Mouse (Mus musculus) gastrocnemius, adult 18-20 months (tissue): ENCODE data around the gene Grik4. TPM values are rescaled to one million over a fixed set of nuclear protein-coding genes. Genes with fewer than 3 reads are reported as not detected.
A peak's percentile ranks its signal among the peaks of the same experiment; 100 is the strongest.

Experiments
- DNase-seq: peaks from one replicate; pipeline ENCODE4 v3.0.0; 2021; ENCODE audit warnings: low spot score
- total RNA-seq, 2 experiments: library from RNA; stranded (reverse); gene quantifications; 2 replicates each; pipeline ENCODE4 v1.2.3; 2021

Grik4 gene
- total RNA-seq, 2 experiments from 2014 or later, result 0.12 TPM; not detected in 1

GRCm38 (mm10) chr9:42906995-42907394, 37.3 kb downstream of the Grik4 start:
- DNase-seq, result no peak

GRCm38 (mm10) chr9:42898091-42898591, 46.2 kb downstream of the Grik4 start:
- no peak for DNase-seq

- peak; percentile 7 for DNase-seq
These were observed 46.8 kb downstream of the Grik4 start for GRCm38 (mm10) chr9:42897361-42898051.

- no peak for DNase-seq
These were observed 47.7 kb downstream of the Grik4 start for GRCm38 (mm10) chr9:42896421-42897210.

DNA sequence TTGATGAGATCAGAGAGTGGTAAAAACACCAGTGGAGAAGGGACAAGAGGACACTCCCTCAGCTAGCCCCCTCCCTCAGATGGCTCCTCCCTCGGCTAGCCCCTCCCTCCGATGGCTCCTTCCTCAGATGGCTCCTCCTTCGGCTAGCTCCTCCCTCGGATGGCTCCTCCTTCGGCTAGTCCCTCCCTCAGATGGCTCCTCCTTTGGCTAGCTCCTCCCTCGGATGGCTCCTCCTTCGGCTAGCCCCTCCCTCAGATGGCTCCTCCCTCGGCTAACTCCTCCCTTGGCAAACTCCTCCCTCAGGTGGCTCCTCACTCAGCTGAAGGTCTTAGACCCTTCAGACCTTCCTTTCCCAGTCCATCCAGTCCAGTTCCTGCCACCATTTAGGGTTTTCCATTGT, 51.5 kb downstream of the Grik4 start:
- DNase-seq, result no peak

GRCm38 (mm10) chr9:42887930-42888329, 56.4 kb downstream of the Grik4 start:
- DNase-seq, result no peak

- DNase-seq, result no peak
These were observed 58.1 kb downstream of the Grik4 start for GRCm38 (mm10) chr9:42886112-42886766.

DNA sequence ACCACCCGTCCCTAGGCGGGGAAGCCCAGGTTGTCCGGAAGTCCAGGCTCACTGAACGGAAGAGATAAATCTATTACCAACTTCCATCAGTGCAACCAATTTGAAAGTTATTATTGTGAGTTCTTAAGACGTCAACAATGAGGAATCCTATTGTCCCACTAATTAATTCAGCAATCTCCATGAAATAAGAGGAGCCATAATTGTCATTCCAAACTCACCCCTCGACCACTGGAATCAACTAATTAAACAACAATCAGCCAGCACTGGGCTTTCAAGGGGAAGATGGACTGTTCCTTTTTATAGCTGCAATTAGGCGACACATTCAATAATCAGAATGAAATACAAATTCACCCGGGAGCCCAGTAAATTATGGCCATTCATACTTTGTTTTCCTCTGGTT, 58.7 kb downstream of the Grik4 start:
- DNase-seq, result no peak

DNA sequence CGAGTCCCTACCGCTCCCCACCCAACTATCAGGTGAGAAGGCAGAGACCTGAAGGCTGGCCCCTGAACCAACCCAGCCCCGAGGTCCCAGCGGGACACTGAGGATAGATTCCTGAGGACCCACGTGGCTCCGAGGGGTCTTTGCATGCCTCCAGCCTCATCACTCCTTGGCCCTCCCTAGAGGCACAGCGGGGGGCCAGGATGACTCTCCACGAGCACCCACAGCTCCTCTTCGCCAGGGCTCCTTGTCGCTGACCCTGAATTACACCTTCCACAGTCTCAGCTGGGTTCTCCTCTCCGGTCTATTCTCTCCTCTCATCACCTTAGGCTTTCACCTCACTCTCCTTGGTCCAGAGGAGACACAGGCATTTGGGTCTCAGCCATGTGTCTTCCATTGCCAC, 59.2 kb downstream of the Grik4 start:
- DNase-seq, result no peak

- no peak for DNase-seq
These were observed 61.1 kb downstream of the Grik4 start for GRCm38 (mm10) chr9:42883006-42883759.

DNA sequence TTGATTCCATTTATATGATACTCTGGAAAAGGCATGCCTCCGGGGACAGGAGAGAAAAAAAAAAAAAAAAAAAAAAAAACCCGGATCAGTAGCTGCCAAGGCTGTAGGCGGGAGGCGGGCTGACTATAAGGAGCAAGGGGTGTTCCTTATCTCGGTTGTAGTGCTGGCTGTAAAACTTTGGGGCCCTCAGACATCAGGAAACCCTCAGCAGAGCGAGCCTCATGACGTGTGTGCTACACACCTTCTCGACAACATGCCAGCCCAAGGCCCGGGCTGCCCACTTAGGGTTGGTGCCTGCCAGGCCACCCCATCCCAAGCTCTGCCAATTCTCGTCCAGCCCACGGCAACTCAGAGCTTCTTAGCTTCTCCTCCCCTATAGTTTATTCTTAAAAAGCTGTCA, 62.0 kb downstream of the Grik4 start:
- DNase-seq, result no peak

DNA sequence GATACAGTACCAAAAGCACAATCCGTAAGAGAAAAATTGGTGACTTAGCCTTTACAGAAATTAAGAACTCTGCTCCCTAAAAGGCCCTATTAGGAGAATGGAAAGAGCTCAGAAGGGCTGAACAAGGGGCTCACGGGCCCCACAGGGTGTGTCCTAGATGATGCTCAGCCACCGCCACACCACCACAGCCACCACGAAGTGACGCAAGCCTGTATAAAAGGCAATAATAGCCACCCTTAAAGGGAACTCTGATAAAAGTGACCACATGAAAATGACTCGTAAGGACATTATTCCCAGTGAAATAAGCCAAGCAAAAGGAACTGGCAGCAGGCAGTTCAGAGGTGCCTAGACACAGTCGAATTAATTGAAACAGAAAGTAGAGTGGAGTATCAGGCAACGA, 63.3 kb downstream of the Grik4 start:
- no peak for DNase-seq

DNA sequence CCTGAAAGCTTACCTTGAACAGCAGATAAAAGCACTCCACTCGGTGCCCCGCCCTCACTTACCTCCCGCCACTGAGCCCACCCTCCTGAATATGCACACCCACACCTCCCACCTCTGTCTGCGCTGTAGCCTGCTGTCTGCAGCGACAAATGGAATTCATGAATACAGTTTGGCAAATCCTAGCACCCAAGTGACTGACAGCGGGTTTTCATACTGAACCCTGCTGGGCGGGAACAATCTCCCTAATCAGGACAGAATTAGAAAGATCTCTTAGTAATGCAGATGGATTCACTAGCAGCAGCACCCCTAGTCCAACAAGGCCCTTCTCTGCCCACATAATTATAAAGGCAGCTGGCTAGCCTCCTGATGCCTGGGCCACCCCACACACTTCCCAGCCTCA, 65.9 kb downstream of the Grik4 start:
- no peak for DNase-seq

- DNase-seq, result no peak
These were observed 71.4 kb downstream of the Grik4 start for GRCm38 (mm10) chr9:42872885-42873284.

DNA sequence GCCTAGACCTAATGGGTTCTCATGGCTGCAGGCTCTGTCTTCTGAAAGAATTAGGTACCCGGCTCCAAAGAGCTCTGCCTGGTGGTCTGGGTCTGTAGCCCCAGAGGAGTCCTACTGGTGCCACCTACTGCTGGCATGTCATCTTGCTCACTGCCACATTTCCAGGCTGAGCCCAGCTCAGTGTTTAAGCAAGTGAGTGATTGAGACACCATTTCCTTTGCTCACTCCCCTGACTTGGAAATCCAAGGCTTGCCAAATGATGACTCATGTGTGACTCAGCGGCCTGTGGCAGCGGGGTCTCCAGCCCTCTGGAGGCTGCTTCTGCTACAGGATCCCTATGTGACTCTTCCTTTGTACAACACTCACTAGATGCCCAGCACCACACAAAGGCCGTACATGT, 72.6 kb downstream of the Grik4 start:
- peak; percentile 5 for DNase-seq

DNA sequence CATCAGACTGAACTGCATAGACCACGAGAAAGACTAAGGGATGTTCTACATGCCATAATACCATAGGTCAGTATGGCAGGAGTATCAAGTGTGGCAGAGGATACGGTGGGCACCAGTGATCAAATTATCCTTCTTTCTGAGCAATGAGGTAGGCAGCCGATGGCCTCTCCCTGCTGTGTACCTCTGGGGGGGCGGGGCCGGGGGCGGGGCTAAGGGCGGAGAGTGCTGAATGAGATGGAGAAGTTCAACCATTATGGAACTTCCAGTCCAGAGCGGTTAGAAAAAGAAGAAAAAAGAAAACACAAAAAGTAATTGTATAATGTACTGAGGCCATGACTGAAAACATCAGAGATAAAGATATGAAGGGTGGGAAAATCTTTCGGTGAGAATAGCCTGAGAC, 74.0 kb downstream of the Grik4 start:
- no peak for DNase-seq

DNA sequence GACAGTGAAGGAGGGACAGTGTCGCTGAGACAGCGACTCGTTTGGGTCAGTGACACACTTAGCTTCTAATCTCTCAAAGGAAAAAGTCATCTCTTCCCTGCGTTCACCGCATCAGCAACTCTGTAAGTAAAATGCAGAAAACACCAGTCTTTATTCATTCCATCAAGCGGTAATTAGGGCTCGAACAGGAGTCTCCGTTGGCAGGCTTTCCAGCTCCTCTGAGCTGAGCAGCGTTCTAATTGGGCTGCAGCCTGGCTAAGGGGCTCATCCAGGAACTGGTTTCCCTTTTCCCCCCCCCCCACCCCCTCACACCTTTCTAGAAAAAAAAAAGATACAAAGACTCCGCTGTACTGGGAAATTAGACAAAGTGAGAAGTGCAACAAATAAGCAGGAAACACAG, 75.8 kb downstream of the Grik4 start:
- DNase-seq, result no peak

- no peak for DNase-seq
These were observed 77.6 kb downstream of the Grik4 start for GRCm38 (mm10) chr9:42866650-42867049.

DNA sequence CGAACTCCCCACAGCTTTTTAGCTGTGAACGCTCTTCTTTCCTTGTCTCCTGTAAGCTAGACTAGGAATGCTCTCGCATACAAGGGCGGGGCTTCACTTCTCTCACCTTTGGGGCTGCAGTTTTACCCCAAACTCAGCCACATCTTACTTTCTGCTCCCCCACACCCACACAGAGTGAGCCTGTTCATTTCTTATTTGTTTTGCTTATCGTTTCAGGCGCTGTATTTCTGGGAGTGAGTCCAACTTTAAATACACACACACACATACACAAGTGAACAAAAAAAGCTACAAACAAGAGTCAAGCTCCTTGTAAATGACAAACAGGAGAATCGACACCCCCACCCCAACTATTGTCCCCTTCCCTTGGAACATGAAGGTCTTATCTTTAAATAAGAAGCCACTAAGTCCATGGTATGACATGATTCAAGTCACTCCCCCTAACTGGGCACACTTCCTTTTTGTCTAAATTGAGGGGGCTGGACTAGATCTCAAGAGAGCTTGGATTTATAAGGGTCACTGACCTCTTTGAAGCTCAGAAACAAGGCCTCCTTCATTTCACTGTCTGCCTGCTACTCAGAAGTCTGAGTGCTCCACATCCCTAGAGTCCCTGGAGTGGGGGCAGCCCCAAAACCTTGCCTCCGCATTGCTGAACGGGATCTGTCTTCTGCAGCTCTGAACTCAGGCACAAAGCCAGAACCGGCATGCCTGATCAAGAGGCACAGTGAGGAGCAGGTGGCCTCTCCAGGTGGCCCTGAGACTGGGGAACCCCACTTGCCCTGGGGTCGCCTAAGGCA, 79.1 kb downstream of the Grik4 start:
- no peak for DNase-seq

DNA sequence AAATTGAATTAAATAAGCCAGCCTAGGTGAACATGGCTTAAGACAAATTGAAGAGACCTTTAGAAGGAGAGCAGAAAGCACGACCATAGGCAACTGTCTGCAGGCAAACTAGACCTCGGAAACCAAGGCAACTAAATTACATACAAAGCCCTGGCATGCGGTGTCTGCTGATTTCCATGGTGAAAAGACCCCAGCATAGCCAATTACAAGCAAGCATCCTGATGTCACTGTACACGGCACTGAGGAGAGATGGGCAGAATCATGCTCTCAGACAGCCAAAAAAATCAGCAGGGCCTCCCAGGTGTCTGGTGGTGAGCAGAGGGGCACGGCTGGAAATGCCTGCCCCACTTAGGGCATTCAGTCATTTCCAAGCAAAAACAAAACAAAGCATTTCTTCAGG, 80.9 kb downstream of the Grik4 start:
- DNase-seq, result no peak

GRCm38 (mm10) chr9:42861711-42862110, 82.6 kb downstream of the Grik4 start:
- DNase-seq, result no peak
